Mouse (Mus musculus) hindbrain, postnatal 0 days (tissue): ENCODE measurements around the gene Ncor2. TPM values are rescaled to one million over a fixed set of nuclear protein-coding genes. Genes with fewer than 3 reads are reported as not detected.

Experiments used
- ATAC-seq: fragments of 200-750 bp; cut with Nextera tagmentation; 2 replicates; pipeline ENCODE4 v1.8.0; 2017; ENCODE audit warnings: mild to moderate bottlenecking, moderate TSS enrichment, moderate library complexity
- DNase-seq: peaks from one replicate; pipeline ENCODE4 v3.0.0-alpha.2; 2015; ENCODE audit warnings: low spot score
- H3K27ac ChIP-seq: fragments of 300-500 bp; sonication (generic); 2 replicates; pipeline ENCODE4 v1.5.1; 2014; ENCODE audit warnings: mild to moderate bottlenecking
- H3K27me3 ChIP-seq: fragments of 300-500 bp; sonication (generic); 2 replicates; pipeline ENCODE4 v1.6.1; 2014; ENCODE audit warnings: low read length, mixed read lengths; ENCODE audit not compliant: insufficient read depth
- H3K36me3 ChIP-seq: fragments of 300-500 bp; sonication (generic); 2 replicates; pipeline ENCODE4 v1.6.1; 2014; ENCODE audit warnings: low read length, mixed read lengths; ENCODE audit not compliant: insufficient read depth
- H3K4me1 ChIP-seq: fragments of 300-500 bp; sonication (generic); 2 replicates; pipeline ENCODE4 v1.6.1; 2014; ENCODE audit warnings: antibody characterized with exemption, low read length, mixed read lengths; ENCODE audit not compliant: insufficient read depth
- H3K4me2 ChIP-seq: fragments of 300-500 bp; sonication (generic); 2 replicates; pipeline ENCODE4 v1.6.1; 2014; ENCODE audit warnings: low read depth, mild to moderate bottlenecking, low read length, moderate library complexity, mixed read lengths
- H3K4me3 ChIP-seq: fragments of 300-500 bp; sonication (generic); 2 replicates; pipeline ENCODE4 v1.5.1; 2014; ENCODE audit warnings: low read length
- H3K9ac ChIP-seq: fragments of 300-500 bp; sonication (generic); replicated peaks from 2 replicates; pipeline ENCODE4 v1.6.1; 2014; ENCODE audit warnings: mild to moderate bottlenecking, low read length, moderate library complexity, mixed read lengths
- H3K9me3 ChIP-seq: fragments of 300-500 bp; sonication (generic); 2 replicates; pipeline ENCODE4 v1.6.1; 2016; ENCODE audit warnings: low read length, mixed read lengths
- CTCF ChIP-seq: IDR thresholded peaks from 2 replicates; pipeline ENCODE4 v1.5.1; 2016; ENCODE audit warnings: antibody characterized with exemption, control low read depth, low read depth
- WGBS: fragments of 180-500 bp; shearing (Covaris S2); extraction: QIAGEN DNeasy Blood & Tissue Kit; methylation state at CpG from one replicate; pipeline ENCODE4 v1.1.7; 2014; 5-methylcytosine and 5-hydroxymethylcytosine counted together
- polyA plus RNA-seq: library from polyadenylated mRNA; unstranded; fragments of >200 nt; fragmentation: Nextera tagmentation; extraction: Ambion mirVana; gene quantifications from 2 replicates; pipeline ENCODE4 v1.2.1, GENCODE M21; 2015
- total RNA-seq: library from RNA; depleted of rRNA; stranded (reverse); fragments of >200 nt; gene quantifications from 2 replicates; pipeline ENCODE4 v1.2.3, GENCODE M21; 2014; rRNA removed

The Ncor2 gene
- total RNA-seq (35.4 and 37.5 TPM in 2 replicates), polyA plus RNA-seq (20.9 and 22.7 TPM in 2 replicates)

DNA sequence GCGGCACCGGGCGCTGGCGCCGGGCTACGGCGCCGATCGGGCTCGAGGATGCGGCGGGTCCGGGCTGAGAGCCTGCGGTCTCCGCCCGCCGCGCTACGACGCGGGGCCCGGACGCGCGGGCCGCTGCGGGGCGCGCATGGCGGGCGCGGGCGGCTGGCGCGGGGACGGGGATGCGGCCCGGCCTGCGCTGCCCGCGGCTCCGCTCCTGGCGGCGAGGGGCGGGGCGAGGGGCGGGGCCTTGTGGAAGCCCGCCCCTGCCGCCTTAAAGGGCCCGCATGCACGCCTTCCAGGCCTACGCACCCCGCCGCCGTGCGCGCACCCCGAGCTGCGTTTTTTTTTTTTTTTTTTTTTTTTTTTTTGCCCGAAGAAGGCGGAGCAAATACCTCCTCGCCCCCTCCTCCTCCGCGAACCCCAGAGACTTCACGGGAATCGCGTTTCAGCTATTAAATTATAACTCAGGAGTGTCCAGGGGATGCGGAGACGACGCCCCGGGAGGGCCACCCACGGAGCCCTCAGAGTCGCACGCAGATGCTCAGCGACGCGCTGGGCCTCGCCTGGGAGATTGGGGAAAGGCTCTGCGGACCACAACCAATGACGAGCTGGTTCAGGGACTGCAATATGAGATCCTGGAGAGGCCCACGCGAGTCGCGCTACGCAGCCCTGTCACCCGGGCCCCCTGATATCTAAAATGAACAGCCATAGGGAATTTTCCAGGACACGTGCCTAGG is at the start of gene Ncor2:
TSS of gene Ncor2 (minus strand) at position 213 of the 728 bp plus-strand sequence.
- no peaks in the 10 kb centered on the region for H3K9me3 ChIP-seq
- peak within 1 kb of the TSS; percentile 74 for H3K4me2 ChIP-seq
- 1% methylated on average over 63 of the region's 87 CpGs for WGBS
- no peaks in the 10 kb centered on the region for H3K36me3 ChIP-seq
- H3K27ac ChIP-seq: peak within 1 kb of the TSS; percentile 94
- peak; percentile 78 for ATAC-seq
- TF ChIP-seq CTCF: no peak
- DNase-seq: peak; percentile 96
- H3K4me1 ChIP-seq: peaks cover 26% of the 10 kb centered on the region
- H3K9ac ChIP-seq: peak within 1 kb of the TSS; percentile 92
- H3K4me3 ChIP-seq: peak within 1 kb of the TSS; percentile 90
- no peaks in the 10 kb centered on the region for H3K27me3 ChIP-seq

DNA sequence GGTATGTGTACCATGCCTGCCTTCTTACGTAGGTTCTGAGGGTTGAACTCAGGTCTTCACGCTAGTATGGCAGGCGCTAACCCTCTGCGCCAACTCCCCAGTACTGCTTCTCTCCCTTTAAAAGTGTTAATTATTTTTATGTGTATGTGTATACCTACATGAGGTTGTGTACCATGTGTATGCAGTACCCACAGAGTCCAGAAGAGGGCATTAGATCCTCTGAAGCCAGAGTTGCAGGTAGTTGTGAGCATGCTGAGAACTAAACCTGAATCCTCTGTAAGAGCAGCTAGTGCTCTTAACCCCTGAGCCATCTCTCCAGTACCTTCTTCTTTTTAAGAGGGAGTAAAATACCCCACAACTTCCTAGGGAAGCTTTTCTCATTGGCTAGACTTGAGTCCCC is 48.7 kb upstream of the Ncor2 start:
- no peak for ATAC-seq
- peaks cover 9% of the 10 kb centered on the region for H3K4me1 ChIP-seq
- no peak overlapping the region for H3K27ac ChIP-seq
- no peaks in the 10 kb centered on the region for H3K36me3 ChIP-seq
- DNase-seq: no peak
- peak; percentile 36 for TF ChIP-seq CTCF
- no peak overlapping the region for H3K4me2 ChIP-seq
- WGBS: 97% methylated on average over 4 of the region's 4 CpGs
- no peaks in the 10 kb centered on the region for H3K27me3 ChIP-seq
- H3K4me3 ChIP-seq: no peak overlapping the region
- H3K9me3 ChIP-seq: no peaks in the 10 kb centered on the region
- no peak overlapping the region for H3K9ac ChIP-seq

GRCm38 (mm10) chr5:125226229-125226634 is 47.2 kb upstream of the Ncor2 start:
- ATAC-seq (peak; percentile 72), DNase-seq (peak; percentile 88)
- Histone ChIP-seq H3K4me3 (no peak overlapping the region), H3K9ac (0 out of 2 replicates have a peak overlapping the region, but pooled peaks have one; percentile 7), H3K27ac (peak overlapping the region; percentile 48; the same call in 1 of the 2 replicates), H3K4me1 (peaks cover 19% of the 10 kb centered on the region), H3K4me2 (no peak overlapping the region), H3K36me3 (no peaks in the 10 kb centered on the region), H3K9me3 (no peaks in the 10 kb centered on the region), H3K27me3 (no peaks in the 10 kb centered on the region)
- 19% methylated on average over 12 of the region's 12 CpGs for WGBS
- TF ChIP-seq CTCF: no peak

- Histone ChIP-seq H3K36me3 (no peaks in the 10 kb centered on the region), H3K4me2 (no peak overlapping the region), H3K27me3 (no peaks in the 10 kb centered on the region), H3K4me3 (no peak overlapping the region), H3K4me1 (peaks cover 21% of the 10 kb centered on the region), H3K9me3 (no peaks in the 10 kb centered on the region), H3K27ac (0 out of 2 replicates have a peak overlapping the region, but pooled peaks have one; percentile 48), H3K9ac (no peak overlapping the region)
- no peak for ATAC-seq
- 45% methylated on average over 3 of the region's 3 CpGs for WGBS
- no peak for DNase-seq
- TF ChIP-seq CTCF: no peak
Observed at GRCm38 (mm10) chr5:125224925-125225324, 45.9 kb upstream of the Ncor2 start.

DNA sequence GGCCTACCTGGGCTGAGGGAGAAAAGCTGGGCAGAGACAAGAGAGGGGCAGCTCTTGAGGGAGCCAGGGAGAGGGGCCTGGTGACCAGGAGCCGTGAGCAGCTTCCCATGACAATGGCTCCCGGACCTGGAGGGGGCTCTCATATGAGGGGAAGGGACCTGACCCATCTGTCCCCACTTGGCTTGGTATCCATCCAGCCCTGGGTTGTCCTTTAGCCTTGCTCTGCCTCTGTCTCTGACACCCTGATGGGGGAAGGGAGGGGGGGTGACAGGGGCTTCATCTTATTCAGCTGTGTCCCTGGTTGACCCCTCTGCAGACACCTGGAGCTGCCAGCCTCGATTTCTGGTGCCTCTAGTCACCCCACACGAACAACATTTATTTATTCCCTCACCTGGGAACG is 44.9 kb upstream of the Ncor2 start:
- no peaks in the 10 kb centered on the region for H3K36me3 ChIP-seq
- no peak overlapping the region for H3K27ac ChIP-seq
- 43% methylated on average over 5 of the region's 5 CpGs for WGBS
- H3K4me1 ChIP-seq: peaks cover 21% of the 10 kb centered on the region
- no peak overlapping the region for H3K9ac ChIP-seq
- ATAC-seq (no peak), DNase-seq (no peak)
- no peak overlapping the region for H3K4me3 ChIP-seq
- TF ChIP-seq CTCF: no peak
- H3K9me3 ChIP-seq: no peaks in the 10 kb centered on the region
- no peak overlapping the region for H3K4me2 ChIP-seq
- no peaks in the 10 kb centered on the region for H3K27me3 ChIP-seq

GRCm38 (mm10) chr5:125222706-125223105 is 43.7 kb upstream of the Ncor2 start:
- DNase-seq (peak; percentile 73), ATAC-seq (no peak)
- 36% methylated on average over 6 of the region's 6 CpGs for WGBS
- Histone ChIP-seq H3K27me3 (no peaks in the 10 kb centered on the region), H3K4me3 (no peak overlapping the region), H3K4me1 (peaks cover 24% of the 10 kb centered on the region), H3K9me3 (no peaks in the 10 kb centered on the region), H3K9ac (no peak overlapping the region), H3K36me3 (no peaks in the 10 kb centered on the region), H3K4me2 (no peak overlapping the region), H3K27ac (peak overlapping the region; percentile 80; the same call in 1 of the 2 replicates)
- no peak for TF ChIP-seq CTCF

GRCm38 (mm10) chr5:125221868-125222267 is 42.8 kb upstream of the Ncor2 start:
- ATAC-seq: peak; percentile 93
- DNase-seq: peak; percentile 93
- Histone ChIP-seq H3K9me3 (no peaks in the 10 kb centered on the region), H3K4me2 (no peak overlapping the region), H3K9ac (no peak overlapping the region), H3K27me3 (no peaks in the 10 kb centered on the region), H3K4me3 (no peak overlapping the region), H3K4me1 (peaks cover 29% of the 10 kb centered on the region), H3K27ac (peak overlapping the region; percentile 80), H3K36me3 (no peaks in the 10 kb centered on the region)
- no peak for TF ChIP-seq CTCF
- 34% methylated on average over 3 of the region's 3 CpGs for WGBS
